Mouse (Mus musculus) olfactory bulb, adult 2 months (tissue): Measurements from ENCODE around the gene Mindy1.

Experiments
- CTCF ChIP-seq: fragments of 200-500 bp; IDR thresholded peaks from 2 replicates; pipeline ENCODE4 v1.5.1; 2012; ENCODE audit warnings: low read depth, mild to moderate bottlenecking, low read length, moderate library complexity; ENCODE audit not compliant: insufficient read depth
- POLR2A ChIP-seq: fragments of 200-500 bp; IDR thresholded peaks from 2 replicates; pipeline ENCODE4 v1.6.1; 2012; ENCODE audit warnings: mild to moderate bottlenecking, low read depth, low read length, moderate library complexity; ENCODE audit not compliant: insufficient read depth

GRCm38 (mm10) chr3:95319701-95320625, 38.8 kb downstream of the Mindy1 start:
- TF ChIP-seq CTCF, result no peak
- no peak for TF ChIP-seq POLR2A
